In genomic region chr5:122146056-122146580, GRCm38 (mm10) we compare ENCODE assay signal across 8 mouse cellular contexts. TPM values are rescaled to one million over a fixed set of nuclear protein-coding genes. Genes with fewer than 3 reads are reported as not detected.
DNase-seq lines count a peak whose midpoint lies in the region; ATAC-seq and TF ChIP-seq lines count a peak whose summit lies in the region.

No protein-coding gene starts in this region.

- H3K4me2 ChIP-seq in limb, embryonic 14.5 days (replicated peaks; ENCODE audit: low read depth, low read length, severe bottlenecking): peak overlapping the region; percentile 37
- 0 out of 2 replicates have a peak overlapping the region, but pooled peaks have one; percentile 9 for H3K4me2 ChIP-seq in neural tube, embryonic 12.5 days (replicated peaks)

- 65% methylated on average over 10 of the region's 10 CpGs for WGBS in hindbrain, embryonic 10.5 days
- WGBS in limb, embryonic 14.5 days: 7% methylated on average over 10 of the region's 10 CpGs
- WGBS in neural tube, embryonic 12.5 days: 60% methylated on average over 10 of the region's 10 CpGs

- H3K36me3 ChIP-seq in hindbrain, embryonic 10.5 days: no peaks in the 10 kb centered on the region
- no peaks in the 10 kb centered on the region for H3K36me3 ChIP-seq in limb, embryonic 14.5 days (ENCODE audit: control insufficient read depth, insufficient read depth, low read length)
- H3K36me3 ChIP-seq in neural tube, embryonic 12.5 days: no peaks in the 10 kb centered on the region

- ATAC-seq in limb, embryonic 14.5 days (ENCODE audit: low FRiP score, low read depth): peak; percentile 82
- no peak for ATAC-seq in neural tube, embryonic 12.5 days (ENCODE audit: low FRiP score, low read depth)

- no peak for TF ChIP-seq POLR2A in limb, embryonic 14.5 days (IDR thresholded peaks at IDR 0.05; ENCODE audit: borderline replicate concordance, extremely low read depth, insufficient read depth, insufficient read length)

- no peaks in the 10 kb centered on the region for H3K9me3 ChIP-seq in hindbrain, embryonic 10.5 days
- H3K9me3 ChIP-seq in limb, embryonic 14.5 days (ENCODE audit: control insufficient read depth, low read length): no peaks in the 10 kb centered on the region
- H3K9me3 ChIP-seq in neural tube, embryonic 12.5 days: no peaks in the 10 kb centered on the region

- no peak overlapping the region for H3K4me3 ChIP-seq in hindbrain, embryonic 10.5 days
- no peak overlapping the region; the same call in 1 of the 2 replicates for H3K4me3 ChIP-seq in limb, embryonic 14.5 days (replicated peaks; ENCODE audit: low read length)
- H3K4me3 ChIP-seq in neural tube, embryonic 12.5 days: no peak overlapping the region

- H3K4me1 ChIP-seq in hindbrain, embryonic 10.5 days (replicated peaks): peaks cover 20% of the 10 kb centered on the region
- peaks cover 10% of the 10 kb centered on the region for H3K4me1 ChIP-seq in limb, embryonic 14.5 days (ENCODE audit: control insufficient read depth, insufficient read depth, low read length)
- no peaks in the 10 kb centered on the region for H3K4me1 ChIP-seq in neural tube, embryonic 12.5 days

- H3K27me3 ChIP-seq in hindbrain, embryonic 10.5 days (ENCODE audit: insufficient read depth, poor library complexity, severe bottlenecking): no peaks in the 10 kb centered on the region
- H3K27me3 ChIP-seq in limb, embryonic 14.5 days (ENCODE audit: control insufficient read depth, insufficient read depth, low read length): no peaks in the 10 kb centered on the region
- no peaks in the 10 kb centered on the region for H3K27me3 ChIP-seq in neural tube, embryonic 12.5 days (replicated peaks)

- H3K27ac ChIP-seq in hindbrain, embryonic 10.5 days: peak overlapping the region; percentile 60
- H3K27ac ChIP-seq in limb, embryonic 14.5 days (replicated peaks; ENCODE audit: low read depth, low read length): peak overlapping the region; percentile 90
- H3K27ac ChIP-seq in neural tube, embryonic 12.5 days: no peak overlapping the region

- DNase-seq in urinary bladder, adult 18-20 months (ENCODE audit: low spot score in 2 of 2): peak; percentile 42 to 69
- no peak for DNase-seq in urinary bladder, adult 2 months (ENCODE audit: low spot score)
- peak; percentile 91 for DNase-seq in fibroblast of lung, adult 2 months (ENCODE audit: low read depth)
- no peak for DNase-seq in hindbrain, embryonic 10.5 days (ENCODE audit: low spot score)
- DNase-seq in limb, embryonic 14.5 days (ENCODE audit: low spot score): peak; percentile 79
- DNase-seq in yolk sac, embryonic 10.5 days (ENCODE audit: low spot score): no peak
- DNase-seq in spleen, postnatal 10 days (ENCODE audit: low spot score in 2 of 2): no peak

- no peak overlapping the region for H3K9ac ChIP-seq in limb, embryonic 14.5 days (ENCODE audit: low read depth, low read length, severe bottlenecking)
- no peak overlapping the region for H3K9ac ChIP-seq in neural tube, embryonic 12.5 days

RNA-seq across cellular contexts. Expression of gene Ccdc63, which starts 5.5 kb away (rescaled TPM):
- polyA plus RNA-seq in urinary bladder, adult 2 months (2012; rRNA removed): 0.18 and 0.19 TPM in 2 replicates
- 0.12 TPM in 1 of 2 replicates, not detected in the other for polyA plus RNA-seq in hindbrain, embryonic 10.5 days (2016; fragmentation: Nextera tagmentation; extraction: Ambion mirVana)
- 0.09 and 0.21 TPM in 2 replicates for polyA plus RNA-seq in limb, embryonic 14.5 days (2012; rRNA removed)
- polyA plus RNA-seq in limb, embryonic 14.5 days (2014; fragmentation: Nextera tagmentation; extraction: Ambion mirVana): not detected in 2 replicates
- not detected in 2 replicates for polyA plus RNA-seq in neural tube, embryonic 12.5 days (2016; fragmentation: Nextera tagmentation; extraction: Ambion mirVana)

RNA-seq across cellular contexts. Expression of gene Ppp1cc, which starts 12.0 kb away (rescaled TPM):
- polyA plus RNA-seq in urinary bladder, adult 2 months (2012; rRNA removed): 167 and 172 TPM in 2 replicates
- polyA plus RNA-seq in hindbrain, embryonic 10.5 days (2016; fragmentation: Nextera tagmentation; extraction: Ambion mirVana): 311 and 319 TPM in 2 replicates
- polyA plus RNA-seq in limb, embryonic 14.5 days (2012; rRNA removed): 273 and 275 TPM in 2 replicates
- polyA plus RNA-seq in limb, embryonic 14.5 days (2014; fragmentation: Nextera tagmentation; extraction: Ambion mirVana): 234 TPM in 2 replicates
- 306 and 318 TPM in 2 replicates for polyA plus RNA-seq in neural tube, embryonic 12.5 days (2016; fragmentation: Nextera tagmentation; extraction: Ambion mirVana)

RNA-seq across cellular contexts. Expression of gene Myl2, which starts 45.4 kb away (rescaled TPM):
- polyA plus RNA-seq in urinary bladder, adult 2 months (2012; rRNA removed): not detected in 2 replicates
- polyA plus RNA-seq in hindbrain, embryonic 10.5 days (2016; fragmentation: Nextera tagmentation; extraction: Ambion mirVana): 0.59 and 1.4 TPM in 2 replicates
- polyA plus RNA-seq in limb, embryonic 14.5 days (2012; rRNA removed): 9.9 and 17.1 TPM in 2 replicates
- 5.3 and 11.2 TPM in 2 replicates for polyA plus RNA-seq in limb, embryonic 14.5 days (2014; fragmentation: Nextera tagmentation; extraction: Ambion mirVana)
- 0.80 and 6.0 TPM in 2 replicates for polyA plus RNA-seq in neural tube, embryonic 12.5 days (2016; fragmentation: Nextera tagmentation; extraction: Ambion mirVana)

Comparison
In these comparisons a context has a peak if more than half of its experiments do, and no peak if none do; other contexts are left out.
1. DNase-seq: peak in urinary bladder, adult 18-20 months (2 of 2), fibroblast of lung, adult 2 months (single experiment) and limb, embryonic 14.5 days (single experiment); none in urinary bladder, adult 2 months (single experiment), hindbrain, embryonic 10.5 days (single experiment), yolk sac, embryonic 10.5 days (single experiment) and spleen, postnatal 10 days (0 of 2).